ENCODE assay signal across 8 mouse cellular contexts in the genomic region with DNA sequence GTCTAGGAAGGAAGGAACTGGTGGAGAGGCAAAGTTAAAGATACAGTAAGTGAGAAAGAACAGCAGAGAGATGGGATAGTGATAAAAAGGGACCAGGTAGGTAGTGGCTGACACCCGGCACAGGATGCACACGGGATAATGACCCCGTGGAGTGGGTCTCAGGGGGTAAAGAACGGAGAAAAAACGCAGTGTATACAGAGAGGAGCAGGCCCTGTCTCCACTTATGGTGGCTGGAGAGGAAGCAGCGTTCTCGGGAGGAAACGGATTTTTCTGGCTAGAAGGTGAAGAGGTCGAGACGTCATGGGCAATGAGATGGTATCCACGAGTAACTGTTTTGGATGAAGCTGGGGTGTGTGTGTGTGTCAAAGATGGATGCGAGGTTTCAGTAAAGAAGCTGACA. TPM values are rescaled to one million over a fixed set of nuclear protein-coding genes. Genes with fewer than 3 reads are reported as not detected.
A peak's percentile ranks its signal among the peaks of the same experiment; 100 is the strongest.
DNase-seq lines count a peak whose midpoint lies in the region; ATAC-seq and TF ChIP-seq lines count a peak whose summit lies in the region.

No protein-coding gene starts in this region.

- no peaks in the 10 kb centered on the region for H3K9me3 ChIP-seq in MEL (replicated peaks; ENCODE audit: insufficient read depth, low read length)
- no peaks in the 10 kb centered on the region for H3K9me3 ChIP-seq in hindbrain, embryonic 14.5 days (ENCODE audit: control insufficient read depth, low read length)
- H3K9me3 ChIP-seq in megakaryocyte, embryonic 14.5 days: no peaks in the 10 kb centered on the region

- TF ChIP-seq RAD21 in MEL (IDR thresholded peaks at IDR 0.05; ENCODE audit: low read depth, low read length): no peak

- DNase-seq in heart, adult 2 months: no peak
- DNase-seq in heart, postnatal 25 days (ENCODE audit: low spot score): no peak
- DNase-seq in MEL (ENCODE audit: low read depth, low spot score): no peak
- no peak for DNase-seq in hindbrain, embryonic 14.5 days (ENCODE audit: low spot score)
- no peak for DNase-seq in frontal cortex, adult 2 months (ENCODE audit: extremely low spot score in 1 of 2, low spot score in 1 of 2)
- DNase-seq in cerebellum, adult 8-10 months: no peak
- DNase-seq in right cerebral cortex, postnatal 14 days: no peak

- H3K4me3 ChIP-seq in heart, adult 2 months: peak overlapping the region; percentile 15; the same call in 1 of the 2 replicates
- peak overlapping the region; percentile 25 to 40 for H3K4me3 ChIP-seq in MEL (ENCODE audit: control insufficient read depth in 1 of 2, insufficient read depth in 1 of 2, low read depth in 2 of 2, low read length in 2 of 2)
- H3K4me3 ChIP-seq in hindbrain, embryonic 14.5 days (replicated peaks; ENCODE audit: low read length): no peak overlapping the region
- H3K4me3 ChIP-seq in megakaryocyte, embryonic 14.5 days (replicated peaks): peak overlapping the region; percentile 90

- H3K27me3 ChIP-seq in heart, adult 2 months (ENCODE audit: control insufficient read depth, insufficient read depth, low read length): no peaks in the 10 kb centered on the region
- no peaks in the 10 kb centered on the region for H3K27me3 ChIP-seq in MEL (ENCODE audit: control insufficient read depth in 1 of 2, insufficient read depth in 2 of 2, low read length in 2 of 2)
- H3K27me3 ChIP-seq in hindbrain, embryonic 14.5 days (ENCODE audit: control insufficient read depth, insufficient read depth, low read length): no peaks in the 10 kb centered on the region
- H3K27me3 ChIP-seq in megakaryocyte, embryonic 14.5 days (replicated peaks): no peaks in the 10 kb centered on the region

- intact Hi-C loops in heart, adult 2 months (cut with DNase I): loop anchor here (2.0 to 5.0 kb wide), 2 partner anchors 44 to 116 kb away; no protein-coding TSS in a partner anchor
- intact Hi-C loops in heart, postnatal 25 days (cut with DNase I): no loop called here

- TF ChIP-seq CTCF in heart, adult 2 months (IDR thresholded peaks at IDR 0.05): no peak
- no peak for TF ChIP-seq CTCF in MEL (IDR thresholded peaks at IDR 0.05 in 2 of 3, conservative IDR thresholded peaks at IDR 0.05 in 1 of 3; ENCODE audit: control insufficient read depth in 1 of 3, insufficient read depth in 1 of 3, low read depth in 2 of 3, low read length in 3 of 3, poor library complexity in 1 of 3, severe bottlenecking in 1 of 3)

- H3K4me1 ChIP-seq in heart, adult 2 months (ENCODE audit: control insufficient read depth, insufficient read depth, low read length): peaks cover 15% of the 10 kb centered on the region
- H3K4me1 ChIP-seq in MEL (ENCODE audit: control insufficient read depth in 1 of 2, insufficient read depth in 2 of 2, low read length in 2 of 2): peaks cover 2 to 24% of the 10 kb centered on the region in 2 experiments; a peak in 2 of 4 replicates
- no peaks in the 10 kb centered on the region for H3K4me1 ChIP-seq in hindbrain, embryonic 14.5 days (replicated peaks; ENCODE audit: control insufficient read depth, insufficient read depth, low read length)
- H3K4me1 ChIP-seq in megakaryocyte, embryonic 14.5 days: peaks cover 97% of the 10 kb centered on the region

- no peak overlapping the region for H3K27ac ChIP-seq in heart, adult 2 months
- H3K27ac ChIP-seq in MEL (ENCODE audit: control insufficient read depth, low read depth, low read length): no peak overlapping the region
- H3K27ac ChIP-seq in hindbrain, embryonic 14.5 days: no peak overlapping the region

- no peaks in the 10 kb centered on the region for H3K79me2 ChIP-seq in heart, adult 2 months (replicated peaks; ENCODE audit: control insufficient read depth, insufficient read depth, low read length)
- H3K79me2 ChIP-seq in MEL (ENCODE audit: control insufficient read depth, insufficient read depth, low read length, poor library complexity): no peaks in the 10 kb centered on the region

- WGBS in heart, adult 2 months: 19% methylated on average over 12 of the region's 12 CpGs
- WGBS in hindbrain, embryonic 14.5 days: 27% methylated on average over 12 of the region's 12 CpGs

- peak overlapping the region; percentile 29 for H3K4me2 ChIP-seq in hindbrain, embryonic 14.5 days (replicated peaks)

- TF ChIP-seq POLR2A in heart, adult 2 months (IDR thresholded peaks at IDR 0.05; ENCODE audit: insufficient read depth, low read depth, low read length): no peak
- TF ChIP-seq POLR2A in MEL (IDR thresholded peaks at IDR 0.05; ENCODE audit: control insufficient read depth in 1 of 2, insufficient read depth in 1 of 2, low read depth in 1 of 2, low read length in 2 of 2, poor library complexity in 1 of 2): no peak

- H3K9ac ChIP-seq in heart, adult 2 months (ENCODE audit: low read depth, low read length): peak overlapping the region; percentile 34
- H3K9ac ChIP-seq in MEL (ENCODE audit: control insufficient read depth, low read depth, low read length, poor library complexity, severe bottlenecking): no peak overlapping the region
- H3K9ac ChIP-seq in hindbrain, embryonic 14.5 days: 0 out of 2 replicates have a peak overlapping the region, but pooled peaks have one; percentile 16

- TF ChIP-seq EP300 in heart, adult 2 months (IDR thresholded peaks at IDR 0.05; ENCODE audit: insufficient read depth, low read depth, low read length): no peak
- TF ChIP-seq EP300 in MEL (IDR thresholded peaks at IDR 0.05; ENCODE audit: low read depth in 1 of 2, low read length in 2 of 2): no peak

- ATAC-seq in hindbrain, embryonic 14.5 days (ENCODE audit: low FRiP score): no peak

- H3K36me3 ChIP-seq in heart, adult 2 months (ENCODE audit: control insufficient read depth, insufficient read depth, low read length): peaks cover 4% of the 10 kb centered on the region
- H3K36me3 ChIP-seq in MEL (ENCODE audit: control insufficient read depth in 1 of 2, insufficient read depth in 2 of 2, low read length in 2 of 2): peaks cover 0 to 23% of the 10 kb centered on the region in 2 experiments; a peak in 2 of 4 replicates
- H3K36me3 ChIP-seq in hindbrain, embryonic 14.5 days (replicated peaks; ENCODE audit: control insufficient read depth, insufficient read depth): no peaks in the 10 kb centered on the region
- H3K36me3 ChIP-seq in megakaryocyte, embryonic 14.5 days (replicated peaks; ENCODE audit: low read length): peaks cover 19% of the 10 kb centered on the region

TF ChIP-seq in MEL, 35 proteins besides CTCF, POLR2A, EP300 and RAD21:
- TF ChIP-seq TAL1 (IDR thresholded peaks at IDR 0.05; ENCODE audit: low read length) (no peak), MAFK (IDR thresholded peaks at IDR 0.05; ENCODE audit: borderline replicate concordance, low read depth, low read length) (no peak), ZNF384 (IDR thresholded peaks at IDR 0.05; ENCODE audit: low read depth, low read length) (no peak), TCF12 (IDR thresholded peaks at IDR 0.05; ENCODE audit: low read depth, low read length) (no peak), TBP (IDR thresholded peaks at IDR 0.05; ENCODE audit: low read depth, low read length) (no peak), KAT2A (conservative IDR thresholded peaks at IDR 0.05; ENCODE audit: low read depth, low read length) (no peak), MXI1 (IDR thresholded peaks at IDR 0.05; ENCODE audit: low read depth, low read length) (no peak), ELF1 (IDR thresholded peaks at IDR 0.05; ENCODE audit: low read depth, low read length) (no peak), E2F4 (IDR thresholded peaks at IDR 0.05; ENCODE audit: borderline replicate concordance, low read depth, low read length) (no peak), GABPA (IDR thresholded peaks at IDR 0.05; ENCODE audit: low read depth, low read length) (no peak), MAX (IDR thresholded peaks at IDR 0.05; ENCODE audit: low read length) (no peak), ZKSCAN1 (IDR thresholded peaks at IDR 0.05; ENCODE audit: low read depth, low read length) (no peak), JUND (IDR thresholded peaks at IDR 0.05; ENCODE audit: low read depth, low read length) (no peak), CHD1 (IDR thresholded peaks at IDR 0.05; ENCODE audit: low read depth, low read length) (no peak)

RNA-seq across cellular contexts. Expression of a gene that starts 55.4 kb away (rescaled TPM):
- total RNA-seq in heart, adult 2 months (2021): 10 to 100 TPM; 30.7 to 30.8 TPM
- polyA plus RNA-seq in heart, adult 2 months (2012; rRNA removed): 4.7 and 9.8 TPM in 2 replicates
- 10 to 100 TPM; 34.1 to 37.6 TPM for total RNA-seq in heart, postnatal 25 days (2021)
- 47.8 and 49.0 TPM in 2 replicates for total RNA-seq in MEL (2012; rRNA removed)
- 10 to 100 TPM in 1 of 2 experiments, not detected in 1; 32.3 TPM for polyA plus RNA-seq in MEL (2012; ENCODE audit: insufficient read depth in 1 of 2, insufficient read length in 2 of 2, low read depth in 1 of 2, low replicate concordance in 2 of 2, missing spikeins in 1 of 2)
- polyA plus RNA-seq in hindbrain, embryonic 14.5 days (2014; fragmentation: Nextera tagmentation; extraction: Ambion mirVana): 41.5 and 44.4 TPM in 2 replicates
- polyA plus RNA-seq in megakaryocyte, embryonic 14.5 days (2012; ENCODE audit: insufficient read depth, low replicate concordance): 2.9 TPM in 1 of 2 replicates, not detected in the other
- polyA plus RNA-seq in frontal cortex, adult 2 months (2012; rRNA removed): 14.6 and 15.6 TPM in 2 replicates
